Mouse (Mus musculus) testis, postnatal 10 days (tissue): Measurements from ENCODE around the gene Usp50.

ENCODE experiments used
- DNase-seq: peaks from one replicate; pipeline ENCODE4 v3.0.0; 2021; ENCODE audit warnings: low spot score

Usp50 gene

DNA sequence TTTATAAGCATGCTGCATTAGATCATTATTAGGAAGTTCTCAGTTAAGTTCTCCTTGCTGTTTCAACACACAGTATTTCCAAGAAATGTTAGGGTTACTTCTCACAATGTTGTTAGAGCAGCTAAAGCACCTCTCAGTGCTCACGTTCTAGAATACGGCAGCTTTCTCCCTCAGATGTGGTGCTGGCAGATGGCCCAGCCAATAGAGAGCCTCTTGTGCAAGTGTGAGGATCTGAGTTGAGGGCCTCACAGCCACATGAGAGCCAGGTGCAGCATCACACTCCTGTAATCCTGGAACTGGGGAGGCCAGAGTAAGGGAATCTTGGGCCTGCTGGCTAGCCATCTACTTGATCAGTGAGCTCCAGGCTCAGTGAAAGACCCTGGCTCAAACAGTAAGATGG is 43.0 kb downstream of the Usp50 start:
- DNase-seq: no peak

DNA sequence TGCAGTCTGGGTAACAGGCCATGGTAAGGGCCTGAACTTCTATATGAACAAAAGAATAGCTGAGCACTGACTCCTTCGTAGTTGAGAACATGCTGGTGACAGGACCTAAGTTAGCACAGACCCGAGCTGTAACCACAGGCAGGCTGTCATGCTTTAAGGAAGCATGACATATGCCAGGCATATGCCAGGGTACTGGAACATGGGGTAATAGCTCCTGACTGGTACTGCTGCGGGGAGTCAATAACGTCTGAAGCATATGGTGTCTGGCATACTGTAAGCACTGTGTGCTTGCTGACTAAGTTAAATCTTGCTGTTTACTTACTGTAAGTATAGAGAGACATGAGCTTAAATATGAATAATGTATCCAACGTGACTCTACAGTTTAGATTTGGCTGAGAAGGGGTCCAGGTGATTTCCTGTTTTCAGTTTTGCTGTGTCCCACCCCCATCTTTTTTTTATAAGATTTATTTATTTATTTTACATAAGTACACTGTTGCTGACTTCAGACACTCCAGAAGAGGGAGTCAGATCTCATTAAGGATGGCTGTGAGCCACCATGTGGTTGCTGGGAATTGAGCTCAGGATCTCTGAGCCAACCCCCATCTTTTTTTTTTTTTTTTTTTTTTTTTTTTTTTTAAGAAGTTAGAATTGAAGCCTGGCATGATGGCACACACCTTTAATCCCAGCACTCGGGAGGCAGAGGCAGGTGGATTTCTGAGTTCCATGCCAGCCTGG is 47.8 kb downstream of the Usp50 start:
- no peak for DNase-seq

DNA sequence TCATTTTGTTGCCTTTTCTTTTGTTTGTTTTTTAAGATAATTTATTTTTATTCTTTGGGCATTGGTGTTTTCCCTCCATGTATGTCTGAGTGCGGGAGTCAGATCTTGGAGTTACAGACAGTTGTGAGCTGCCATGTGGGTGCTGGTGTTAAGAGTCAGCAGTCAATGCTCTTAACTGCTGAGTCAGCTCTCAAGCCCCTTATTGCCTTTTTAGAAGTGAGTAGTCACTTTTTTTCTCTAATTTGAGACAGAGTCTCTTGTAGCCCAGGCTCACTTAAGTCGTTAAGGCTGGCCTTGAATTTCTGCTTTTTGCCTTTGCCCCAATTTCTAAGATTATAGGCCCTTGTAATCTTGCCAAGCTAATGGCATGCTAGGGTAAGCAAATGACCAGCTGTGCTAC is 52.8 kb downstream of the Usp50 start:
- DNase-seq: no peak

DNA sequence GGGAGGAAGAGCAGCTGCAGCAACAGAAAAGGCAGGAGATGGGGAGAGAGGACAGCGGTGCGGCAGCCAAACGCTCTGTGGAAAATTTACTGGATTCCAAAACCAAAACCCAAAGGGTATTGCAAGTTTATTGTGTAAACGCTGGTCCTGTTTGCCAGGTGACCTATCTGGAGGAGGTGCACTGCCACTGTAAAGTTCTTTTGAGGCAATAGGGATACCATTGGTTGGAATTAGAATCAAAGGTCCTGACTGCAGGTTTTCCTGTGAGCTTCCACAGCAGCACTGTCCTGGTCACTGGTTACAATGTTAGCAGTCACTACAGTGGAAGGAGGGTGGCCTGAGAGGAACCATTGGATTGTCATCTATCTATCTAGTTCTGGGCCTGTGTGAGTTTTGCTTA is 54.1 kb downstream of the Usp50 start:
- no peak for DNase-seq

DNA sequence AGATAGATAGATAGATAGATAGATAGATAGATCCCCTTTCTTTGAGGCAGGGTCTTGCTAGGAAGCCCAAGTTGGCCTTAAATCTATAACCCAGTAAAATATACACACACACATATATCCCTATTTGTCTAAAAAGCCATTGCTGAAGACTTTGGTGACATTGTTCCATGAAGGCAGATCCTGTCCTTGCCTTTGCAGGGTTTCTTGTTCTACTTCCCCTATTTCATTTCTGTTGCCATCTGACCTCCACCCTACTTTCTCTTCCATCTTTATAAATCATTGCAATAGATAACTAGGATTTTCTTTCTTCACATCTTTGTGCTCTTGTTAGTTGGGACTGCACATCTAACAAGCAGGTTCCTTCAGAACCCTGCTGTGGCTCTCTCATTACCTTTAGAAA is 70.3 kb downstream of the Usp50 start:
- no peak for DNase-seq

DNA sequence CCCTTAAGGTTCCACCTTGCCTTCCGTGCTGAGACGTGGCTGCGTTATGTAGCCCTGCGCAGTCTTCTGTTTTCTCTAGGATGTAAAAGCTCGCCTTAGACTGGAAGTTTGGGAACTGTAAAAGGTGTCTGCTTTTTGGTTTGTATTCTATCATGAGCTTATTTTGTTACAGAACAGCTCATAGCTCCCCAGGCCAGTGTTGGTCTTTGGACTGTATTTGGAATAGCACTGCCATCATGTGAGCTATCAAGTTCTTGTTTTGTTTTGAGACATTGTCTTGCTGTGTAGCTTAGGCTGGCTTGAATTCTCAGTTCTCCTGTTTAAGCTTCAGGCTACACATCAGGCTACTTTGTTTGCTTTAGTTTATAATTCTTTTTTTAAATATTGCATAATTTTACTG is 70.7 kb downstream of the Usp50 start:
- no peak for DNase-seq

DNA sequence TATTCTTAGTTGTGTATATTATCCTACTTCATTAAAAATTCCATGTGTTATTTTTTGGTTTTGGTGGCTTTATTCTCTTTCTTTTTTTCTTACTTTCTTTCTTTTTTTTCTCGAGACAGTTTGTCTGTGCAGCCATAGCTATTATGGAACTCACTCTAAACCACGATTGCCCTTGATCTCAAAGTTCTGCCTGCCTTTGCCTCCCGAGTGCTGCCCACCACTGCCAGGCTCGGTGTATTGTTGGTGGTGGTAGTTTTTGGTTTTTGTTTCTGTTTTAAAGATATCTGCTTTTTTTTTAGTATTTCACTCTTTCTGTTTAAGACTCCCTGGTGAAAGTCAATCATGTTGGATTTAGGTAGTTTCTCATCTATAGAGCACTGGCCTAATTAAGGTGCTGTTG is 74.9 kb downstream of the Usp50 start:
- DNase-seq: no peak

DNA sequence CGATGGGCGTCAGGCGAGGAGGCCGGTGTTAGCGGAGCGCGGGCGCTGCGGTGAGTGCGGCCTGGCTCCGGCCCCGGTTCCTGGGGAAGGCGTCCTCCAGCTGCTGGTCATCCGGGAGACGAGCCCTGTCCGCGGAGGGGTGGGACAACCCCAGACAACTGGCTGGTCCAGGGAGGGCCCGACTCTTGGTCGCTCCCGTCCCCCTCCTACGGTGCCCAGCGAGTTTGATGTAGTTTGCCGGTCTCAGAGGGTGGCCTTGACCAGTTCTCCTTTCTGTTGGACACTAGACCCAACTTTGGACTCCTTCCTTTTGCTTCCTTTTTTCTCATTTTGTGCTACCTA is 75.9 kb downstream of the Usp50 start:
- DNase-seq: no peak

DNA sequence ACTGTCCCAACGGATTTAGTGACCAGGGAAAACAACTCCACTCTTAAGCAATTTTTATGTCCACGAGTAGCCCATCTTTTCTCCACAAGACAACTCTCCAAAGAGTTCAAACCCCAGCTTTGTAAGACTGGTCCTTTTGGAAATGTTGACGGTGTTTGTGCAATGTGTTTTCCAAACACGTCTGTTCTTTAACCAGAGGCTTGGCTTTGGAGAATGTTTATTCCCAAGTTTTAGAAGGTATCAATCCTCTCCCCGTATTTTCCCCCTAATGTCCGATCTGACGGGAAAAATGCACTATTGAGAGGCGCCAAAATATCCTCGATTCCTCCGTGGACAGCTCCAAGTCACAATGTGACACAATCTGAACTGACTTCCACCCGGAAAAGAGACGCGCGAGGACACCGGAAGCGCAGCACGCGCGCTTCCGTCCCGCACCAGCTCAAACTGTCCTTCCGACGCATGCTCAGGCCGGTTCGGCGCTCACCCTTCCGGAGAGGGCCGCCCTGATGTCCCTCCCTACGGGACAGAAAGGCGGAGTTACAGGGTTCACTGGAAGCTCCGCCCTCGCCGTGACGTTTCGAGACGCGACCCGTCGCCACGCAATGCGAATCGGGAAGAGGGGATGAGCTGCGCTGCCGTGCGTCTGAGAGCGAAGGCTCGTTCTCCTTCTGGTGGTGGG is 76.4 kb downstream of the Usp50 start, which contains the start of gene Usp8:
Usp8 (plus strand) TSS at position 570 of the 679 bp plus-strand sequence.
- DNase-seq: peak; percentile 98

DNA sequence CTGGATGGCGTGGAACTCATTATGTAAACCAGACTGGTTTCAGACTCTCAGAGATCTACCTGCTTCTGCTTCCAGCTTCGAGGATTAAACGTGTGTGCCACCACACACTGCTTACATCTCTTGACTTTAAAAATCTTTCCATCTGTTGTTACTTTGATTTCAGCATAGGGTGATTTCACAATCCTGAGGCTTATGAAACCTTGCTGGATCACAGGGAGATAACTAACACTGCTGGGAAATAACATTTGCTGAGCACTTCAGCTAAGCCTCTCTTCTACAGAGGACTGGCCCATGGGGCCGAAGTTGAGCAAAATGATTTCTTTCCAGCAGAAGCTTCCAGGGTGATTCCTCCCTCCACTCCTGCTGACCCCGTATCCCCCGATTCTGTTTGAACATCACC is 88.0 kb downstream of the Usp50 start:
- DNase-seq: no peak

DNA sequence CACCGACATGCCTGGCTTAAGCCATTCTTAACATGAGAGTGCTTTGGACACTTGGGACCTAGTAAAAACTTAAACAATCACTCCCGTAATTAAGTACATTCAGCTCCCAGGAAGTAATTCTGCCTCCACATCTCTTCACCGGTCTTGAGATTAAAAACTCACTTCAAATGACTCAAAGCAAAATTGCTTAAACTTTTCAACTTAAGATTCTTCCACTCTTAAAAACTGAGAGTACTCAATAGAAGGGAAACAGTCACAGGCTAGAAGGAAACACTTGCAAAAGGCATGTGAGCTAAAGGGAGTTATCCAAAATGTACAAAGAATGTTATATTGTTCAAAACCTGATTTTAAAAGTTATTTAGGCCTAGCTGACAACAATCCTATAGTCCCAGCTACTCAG is 92.0 kb downstream of the Usp50 start:
- no peak for DNase-seq

DNA sequence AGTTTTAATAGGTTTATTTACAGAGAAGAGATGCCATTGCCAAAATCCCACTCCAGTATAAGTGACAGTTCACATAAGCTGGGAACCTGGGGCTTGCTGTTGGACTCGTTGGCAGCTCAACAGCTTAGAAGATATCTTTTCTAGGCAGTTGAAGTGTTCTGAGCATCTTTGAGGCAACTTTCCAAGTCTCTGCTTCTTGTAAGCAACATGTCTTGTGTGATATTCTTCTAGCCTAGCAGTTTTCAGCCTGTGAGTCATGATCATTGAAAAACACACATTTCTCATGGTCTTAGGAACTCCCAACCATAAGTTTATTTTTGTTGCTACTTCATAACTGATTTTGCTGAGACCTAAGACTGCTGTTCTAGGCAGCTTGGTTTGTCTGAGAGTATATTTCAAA is 100.3 kb downstream of the Usp50 start:
- no peak for DNase-seq

DNA sequence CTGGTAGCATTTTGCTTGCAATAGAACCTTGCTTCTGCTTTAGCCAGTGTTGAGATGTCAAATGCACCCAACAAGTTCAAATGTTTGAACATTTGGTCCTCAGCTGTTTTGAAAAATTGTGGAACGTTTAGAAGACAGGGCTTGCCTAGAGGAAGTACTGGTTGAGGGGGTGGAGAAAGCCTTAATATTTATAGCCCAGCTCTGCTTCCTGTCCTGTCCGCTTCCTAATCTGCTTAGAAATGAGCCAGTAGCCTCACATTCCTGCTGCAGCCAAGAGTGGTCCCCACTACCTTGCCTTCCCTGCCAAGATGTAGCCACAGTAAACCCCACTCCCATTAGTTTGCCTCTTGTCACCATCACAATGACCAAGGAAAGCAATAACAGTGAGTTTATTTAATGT is 100.9 kb downstream of the Usp50 start:
- DNase-seq: no peak

DNA sequence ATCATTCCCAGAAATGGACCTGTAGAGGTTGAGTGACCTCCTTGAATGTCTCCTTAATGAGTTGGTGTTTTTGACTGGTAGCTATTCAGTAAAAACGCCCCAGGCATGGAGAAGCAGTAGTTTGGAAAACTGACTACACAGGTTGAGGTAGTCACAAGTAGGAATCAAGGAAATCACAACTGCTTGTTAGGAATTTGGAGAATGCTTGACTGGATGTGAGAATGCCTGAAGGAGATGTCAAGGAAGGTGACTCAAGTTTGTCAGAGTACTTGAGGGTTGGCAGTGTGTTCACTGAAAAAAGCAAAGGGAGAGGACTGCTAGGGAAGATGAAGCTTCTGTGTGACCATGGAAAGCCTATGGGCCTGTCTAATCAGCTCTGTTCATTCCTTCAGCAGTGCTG is 105.9 kb downstream of the Usp50 start:
- DNase-seq: no peak

DNA sequence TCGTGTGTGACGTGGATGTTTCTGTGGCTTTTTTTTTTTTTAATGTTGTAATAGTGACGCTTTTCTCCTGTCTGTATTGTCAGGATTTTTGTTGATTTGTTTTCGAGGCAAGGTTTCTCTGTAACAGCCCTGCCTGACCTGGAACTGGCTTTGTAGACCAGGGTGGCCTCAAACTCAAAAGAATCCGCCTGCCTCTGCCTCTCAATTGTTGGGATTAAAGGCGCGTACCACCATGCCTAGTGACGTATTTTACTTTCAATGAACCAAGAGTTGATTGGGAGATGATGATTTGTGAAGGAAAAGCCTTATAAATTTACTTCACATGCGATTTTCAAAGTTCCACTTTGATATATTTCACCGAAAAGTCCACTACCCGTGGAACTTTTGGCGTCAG is 107.2 kb downstream of the Usp50 start, which contains the start of gene Gabpb1:
Gabpb1 (minus strand) TSS at position 216 of the 394 bp plus-strand sequence.
- no peak for DNase-seq

DNA sequence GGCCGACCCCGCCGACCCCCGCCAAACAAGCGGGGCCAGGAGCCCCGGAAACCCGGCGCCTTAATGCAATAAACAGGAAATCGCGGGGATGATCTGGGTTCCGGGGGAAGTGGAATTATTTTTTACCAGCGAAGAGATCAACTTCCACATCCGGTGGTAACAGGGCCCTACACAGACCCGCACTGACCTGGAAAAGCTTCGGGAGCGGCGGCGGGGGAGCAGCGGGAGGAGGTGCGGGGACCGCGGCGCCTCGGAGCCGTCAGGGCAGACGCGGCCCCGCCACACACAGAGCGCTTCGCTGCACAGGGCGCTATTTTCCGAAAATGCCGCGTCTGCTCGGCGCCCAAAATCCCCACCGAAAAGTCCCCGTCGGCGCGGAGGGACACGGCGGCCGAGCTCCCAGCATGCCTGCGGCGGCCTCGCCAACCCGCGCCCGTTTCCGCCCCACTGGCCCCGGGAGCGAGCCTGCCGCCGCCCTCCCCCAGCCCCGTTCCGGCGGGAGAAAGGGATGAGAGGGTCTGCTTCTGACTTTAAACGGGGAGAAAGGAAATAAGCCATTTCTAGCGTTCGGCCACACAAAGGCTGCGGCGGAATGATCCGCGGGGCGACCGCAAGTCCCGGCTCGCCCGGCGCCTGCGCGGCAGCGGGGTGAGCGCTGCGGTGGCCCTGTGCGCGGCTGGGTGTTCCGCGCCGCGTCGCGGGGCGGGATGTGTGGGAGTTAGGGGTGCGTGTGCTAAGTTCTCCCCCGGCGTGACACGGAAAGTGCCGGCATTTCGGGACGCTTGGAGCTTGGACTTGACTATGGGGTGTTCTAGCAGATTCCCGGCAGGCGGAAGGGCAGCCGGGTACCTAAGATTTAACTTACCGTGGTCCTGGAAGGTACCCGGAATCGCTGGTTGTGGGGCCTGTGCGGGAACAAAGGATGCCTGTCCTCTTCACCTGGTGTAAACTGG is 107.8 kb downstream of the Usp50 start:
- DNase-seq: peak; percentile 89

DNA sequence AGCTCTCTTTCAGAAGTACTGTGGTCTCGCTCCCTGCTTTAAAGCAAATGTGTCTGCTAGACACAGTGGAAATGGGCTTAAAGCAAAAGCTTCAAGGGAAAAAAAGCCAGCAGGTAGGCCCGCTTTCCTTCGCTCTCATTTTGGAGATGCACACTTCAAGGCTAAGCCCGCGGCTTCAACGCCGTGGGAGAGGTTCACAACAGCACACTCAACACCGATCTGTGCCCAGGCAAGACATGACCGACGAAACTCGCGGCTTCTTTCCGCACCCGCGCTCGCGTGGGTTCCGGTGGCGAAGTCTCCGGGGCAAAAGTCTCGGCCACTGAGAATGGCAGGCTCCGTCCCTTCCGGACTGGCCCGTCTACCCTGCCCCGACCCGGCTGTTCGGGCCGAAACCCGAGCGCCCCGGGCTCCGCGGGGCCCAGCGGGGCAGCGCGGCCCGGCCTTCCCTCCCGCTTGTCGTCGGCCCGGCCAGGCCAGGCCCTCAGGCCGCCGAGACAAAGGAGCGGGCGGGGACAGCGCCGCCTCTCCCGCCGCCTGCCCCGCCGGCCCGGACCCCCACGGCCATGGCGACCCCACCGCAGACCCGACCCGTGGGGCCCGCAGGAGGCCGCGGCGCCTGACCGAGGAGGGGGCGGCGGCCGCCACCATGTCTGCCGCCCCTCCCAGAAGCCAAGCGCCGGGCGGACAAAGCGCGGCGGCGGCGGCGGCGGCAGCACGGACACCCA is 108.7 kb downstream of the Usp50 start:
- peak; percentile 74 for DNase-seq

DNA sequence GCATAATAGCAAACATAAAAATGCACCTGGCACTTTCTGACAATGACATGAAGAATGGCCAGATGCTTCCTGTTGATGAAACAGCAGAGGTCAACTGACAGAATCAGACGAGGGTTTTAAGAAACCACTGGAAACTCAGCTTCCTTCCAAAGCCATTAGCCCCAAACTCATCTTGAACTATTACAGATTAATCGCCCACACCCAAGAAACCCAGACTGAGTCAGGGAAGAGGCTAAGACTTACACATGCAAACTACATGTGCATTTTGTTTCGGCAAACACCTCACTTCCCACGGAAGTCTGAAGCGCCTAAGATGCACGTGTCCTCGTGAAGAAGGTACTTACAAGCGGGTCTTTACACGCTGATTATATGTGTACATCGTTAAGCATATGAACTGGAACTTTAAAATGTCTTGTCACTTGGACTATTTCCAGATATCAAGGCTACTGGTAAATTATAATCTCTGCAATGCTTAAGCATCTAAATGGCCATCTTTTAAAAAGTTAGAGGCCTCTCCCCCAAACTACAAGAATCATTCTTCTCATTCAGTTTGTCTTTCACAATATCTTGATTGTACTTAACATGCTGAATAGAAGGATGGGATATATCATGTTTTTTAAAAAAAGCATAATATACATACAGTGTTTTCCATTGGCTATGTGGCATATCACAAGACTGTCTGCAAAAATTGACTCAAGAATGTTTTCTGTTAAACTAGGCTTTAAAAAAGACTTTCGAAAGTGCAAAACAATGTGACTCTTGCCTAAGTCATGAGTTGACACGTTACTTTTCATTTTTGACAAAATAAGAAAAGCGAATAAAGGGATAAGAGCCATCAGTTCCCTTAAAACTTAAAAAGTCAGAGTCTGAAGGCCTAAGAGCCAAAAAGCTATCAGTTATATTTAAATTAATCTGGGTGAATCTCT is 109.7 kb downstream of the Usp50 start:
- DNase-seq: no peak

DNA sequence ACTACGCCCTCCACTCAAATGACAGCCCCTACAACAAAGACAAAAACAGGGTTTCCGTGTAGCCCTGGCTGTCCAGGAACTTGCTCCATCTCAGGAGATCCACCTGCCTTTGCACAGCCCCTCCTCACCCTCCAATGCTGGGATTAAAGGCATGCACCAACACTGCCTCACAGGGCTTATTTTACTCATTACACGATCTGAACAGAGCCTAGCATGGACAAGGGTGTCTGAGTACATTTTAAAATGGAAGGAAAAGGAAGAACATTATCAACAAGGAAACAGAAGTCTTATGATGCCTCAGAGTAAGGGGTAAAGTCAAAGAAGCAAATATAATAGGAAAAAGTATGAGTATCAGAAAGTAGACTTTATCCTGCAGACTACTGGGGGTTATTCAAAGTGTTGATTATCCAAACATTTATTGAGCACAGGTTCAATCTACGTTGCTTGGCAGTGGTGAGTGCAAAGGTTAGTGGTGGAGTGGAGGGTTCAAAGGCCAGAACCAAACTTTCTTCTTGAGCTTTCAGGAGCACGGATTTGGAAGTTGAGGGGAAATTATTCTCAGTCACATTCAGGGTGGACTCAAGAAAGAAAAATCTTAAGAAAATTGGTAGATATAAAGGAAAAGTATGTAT is 114.5 kb downstream of the Usp50 start:
- no peak for DNase-seq

DNA sequence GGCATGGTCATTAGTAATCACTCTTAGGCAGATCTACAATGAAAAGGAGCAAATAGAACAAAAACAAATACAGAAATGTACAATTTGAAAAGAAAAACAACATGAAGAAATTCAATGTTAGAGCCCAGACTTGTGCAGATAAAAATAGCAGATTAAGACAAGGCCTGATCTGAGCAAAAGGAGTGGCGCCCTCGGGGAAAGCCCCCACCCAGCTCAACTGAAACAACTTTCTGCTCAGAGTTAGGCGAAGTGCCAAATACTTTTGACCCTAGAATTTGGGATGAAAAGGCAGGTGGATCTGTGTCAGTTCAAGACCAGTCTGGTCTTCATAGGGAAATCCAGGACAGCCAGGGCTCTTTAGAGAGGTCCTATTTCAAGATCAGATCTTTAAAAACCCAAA is 117.3 kb downstream of the Usp50 start:
- no peak for DNase-seq
